Mouse (Mus musculus): ENCODE data around the gene Chkb. TPM values are rescaled to one million over a fixed set of nuclear protein-coding genes. Genes with fewer than 3 reads are reported as not detected.

Gene Chkb
- total RNA-seq, 2 experiments from 2014 or later, result 87.1 to 87.7 TPM

GRCm38 (mm10) chr15:89404831-89405623, 24.7 kb downstream of the Chkb start:
- DNase-seq (ENCODE audit: low spot score in 2 of 2), result no peak

GRCm38 (mm10) chr15:89402471-89402870, 27.2 kb downstream of the Chkb start:
- DNase-seq (ENCODE audit: low spot score in 2 of 2), result no peak

- DNase-seq (ENCODE audit: low spot score in 2 of 2), result no peak
Measured at GRCm38 (mm10) chr15:89399716-89400115, 30.0 kb downstream of the Chkb start.

GRCm38 (mm10) chr15:89398146-89398545, 31.6 kb downstream of the Chkb start:
- DNase-seq (ENCODE audit: low spot score in 2 of 2), result no peak

- no peak for DNase-seq (ENCODE audit: low spot score in 2 of 2)
Measured at GRCm38 (mm10) chr15:89396883-89397282, 32.8 kb downstream of the Chkb start.

- no peak for DNase-seq (ENCODE audit: low spot score in 2 of 2)
Measured at GRCm38 (mm10) chr15:89390081-89390480, 39.6 kb downstream of the Chkb start.

GRCm38 (mm10) chr15:89387127-89387526, 42.6 kb downstream of the Chkb start:
- DNase-seq (ENCODE audit: low spot score in 2 of 2), result no peak

GRCm38 (mm10) chr15:89384617-89385016, 45.1 kb downstream of the Chkb start, which contains the start of gene Klhdc7b:
TSS of gene Klhdc7b (plus strand) at chr15:89384917.
- DNase-seq (ENCODE audit: low spot score in 2 of 2), result no peak

GRCm38 (mm10) chr15:89379429-89379828, 50.3 kb downstream of the Chkb start:
- DNase-seq (ENCODE audit: low spot score in 2 of 2), result no peak

GRCm38 (mm10) chr15:89378831-89379401, 50.8 kb downstream of the Chkb start, which contains the start of gene Odf3b:
TSS of gene Odf3b (minus strand) at chr15:89379282.
- DNase-seq (ENCODE audit: low spot score in 2 of 2), result no peak

- no peak for DNase-seq (ENCODE audit: low spot score in 2 of 2)
Measured at GRCm38 (mm10) chr15:89377938-89378828, 51.5 kb downstream of the Chkb start.

- no peak for DNase-seq (ENCODE audit: low spot score in 2 of 2)
Measured at GRCm38 (mm10) chr15:89377362-89377761, 52.3 kb downstream of the Chkb start.

GRCm38 (mm10) chr15:89376957-89377356, 52.8 kb downstream of the Chkb start, which contains the start of gene Tymp:
TSS of gene Tymp (minus strand) at chr15:89377039.
- DNase-seq (ENCODE audit: low spot score in 2 of 2), result no peak

Other genes starting within 250 kb of the Chkb start
- gene Plxnb2, start 249.1 kb downstream of the Chkb start, total RNA-seq (2021), result 100 to 1,000 TPM; 167 to 207 TPM
- gene Dennd6b, start 233.4 kb downstream of the Chkb start, total RNA-seq (2021), result 10 to 100 TPM; 11.5 to 13.0 TPM
- 10 to 100 TPM; 53.8 to 57.6 TPM for gene Ppp6r2, start 218.4 kb downstream of the Chkb start, total RNA-seq (2021)
- gene Sbf1, start 114.6 kb downstream of the Chkb start, total RNA-seq (2021), result 100 to 1,000 TPM; 108 to 111 TPM
- under 1 TPM in 1 of 2 experiments, not detected in 1; 0.53 TPM for gene Adm2, start 107.2 kb downstream of the Chkb start, total RNA-seq (2021)
- gene Miox, start 95.5 kb downstream of the Chkb start, total RNA-seq (2021), result 10 to 100 TPM in 1 of 2 experiments, 1 to 10 TPM in 1; 6.0 to 90.1 TPM
- 10 to 100 TPM; 59.3 to 59.5 TPM for gene Lmf2, start 74.2 kb downstream of the Chkb start, total RNA-seq (2021)
- 100 to 1,000 TPM; 126 to 133 TPM for gene Ncaph2, start 74.2 kb downstream of the Chkb start, total RNA-seq (2021)
- 10 to 100 TPM; 20.2 to 22.5 TPM for gene Sco2, start 56.1 kb downstream of the Chkb start, total RNA-seq (2021)
- gene Tymp, start 52.9 kb downstream of the Chkb start, total RNA-seq (2021), result 1 to 10 TPM in 1 of 2 experiments, under 1 TPM in 1; 0.87 to 1.9 TPM
- gene Odf3b, start 50.6 kb downstream of the Chkb start, total RNA-seq (2021), result 1 to 10 TPM in 1 of 2 experiments, under 1 TPM in 1; 0.34 to 1.5 TPM
- not detected for gene Klhdc7b, start 45.0 kb downstream of the Chkb start, total RNA-seq (2021)
- gene Syce3, start 19.4 kb downstream of the Chkb start, total RNA-seq (2021), result not detected
- gene Cpt1b, start 4.0 kb downstream of the Chkb start, total RNA-seq (2021), result 100 to 1,000 TPM in 1 of 2 experiments, 10 to 100 TPM in 1; 95.7 to 128 TPM
- 1 to 10 TPM; 2.5 to 3.0 TPM for gene C730034F03Rik, start 319 bp downstream of the Chkb start, total RNA-seq (2021)
- 1 to 10 TPM in 1 of 2 experiments, under 1 TPM in 1; 0.84 to 1.9 TPM for gene Gm44502, start 212 bp downstream of the Chkb start, total RNA-seq (2021)
- gene Mapk8ip2, start 24.0 kb upstream of the Chkb start, total RNA-seq (2021), result 10 to 100 TPM; 20.4 to 22.1 TPM
- 10 to 100 TPM; 24.4 to 25.0 TPM for gene Arsa, start 47.5 kb upstream of the Chkb start, total RNA-seq (2021)
- 10 to 100 TPM; 58.7 to 66.0 TPM for gene Shank3, start 69.7 kb upstream of the Chkb start, total RNA-seq (2021)
- gene Acr, start 138.4 kb upstream of the Chkb start, total RNA-seq (2021), result 1 to 10 TPM; 1.9 to 2.8 TPM
- 10 to 100 TPM; 17.3 to 18.3 TPM for gene Rabl2, start 162.0 kb upstream of the Chkb start, total RNA-seq (2021)